ENCODE assay signal across 12 mouse cellular contexts in the genomic region with DNA sequence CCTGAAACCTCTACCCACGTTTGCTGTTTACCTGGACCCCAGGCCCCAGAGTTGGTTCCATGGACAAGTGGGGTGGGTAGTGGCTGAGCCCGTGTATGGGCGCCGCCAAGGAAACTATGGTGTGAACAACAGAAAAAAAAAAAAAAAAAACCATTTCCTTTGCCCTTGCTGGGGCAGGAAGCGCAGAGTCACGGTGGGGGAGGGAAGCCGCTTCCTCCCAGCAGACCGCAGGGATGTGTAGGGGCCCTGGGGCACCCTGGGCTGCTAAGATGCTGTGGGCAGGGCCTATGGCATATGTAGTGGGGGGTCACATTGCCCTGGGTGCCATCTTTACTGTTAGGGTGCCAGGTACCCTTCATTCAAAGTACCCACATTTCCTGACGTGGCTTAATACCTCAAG. TPM values are rescaled to one million over a fixed set of nuclear protein-coding genes. Genes with fewer than 3 reads are reported as not detected.
DNase-seq lines count a peak whose midpoint lies in the region; ATAC-seq and TF ChIP-seq lines count a peak whose summit lies in the region.
"Had no signal": no experiment of that assay in that cellular context is flagged by ENCODE, and none has a peak within 500 bp of the region (broad histone marks: within the 10 kb centered on the region; RNA-seq: fewer than 3 reads in every experiment).

No protein-coding gene starts in this region.

- no peak overlapping the region for H3K9ac ChIP-seq in heart, postnatal 0 days (replicated peaks; ENCODE audit: low read depth, low read length)
- no peak overlapping the region for H3K9ac ChIP-seq in hindbrain, embryonic 16.5 days (ENCODE audit: low read depth, low read length)
- H3K9ac ChIP-seq: lung, embryonic 14.5 days; neural tube, embryonic 13.5 days had no signal

- TF ChIP-seq CTCF in heart, postnatal 0 days (IDR thresholded peaks at IDR 0.05; ENCODE audit: low read depth): no peak

- no peak overlapping the region for H3K4me3 ChIP-seq in heart, postnatal 0 days (ENCODE audit: low read depth, low read length)
- no peak overlapping the region for H3K4me3 ChIP-seq in hindbrain, embryonic 16.5 days (ENCODE audit: low read length)
- H3K4me3 ChIP-seq: neural tube, embryonic 13.5 days had no signal

- no peaks in the 10 kb centered on the region for H3K9me3 ChIP-seq in heart, postnatal 0 days (replicated peaks; ENCODE audit: control insufficient read depth, low read length)
- H3K9me3 ChIP-seq in hindbrain, embryonic 16.5 days (ENCODE audit: control insufficient read depth, low read length): no peaks in the 10 kb centered on the region
- H3K9me3 ChIP-seq: neural tube, embryonic 13.5 days had no signal

- peaks cover 6% of the 10 kb centered on the region; the same call in 1 of the 2 replicates for H3K36me3 ChIP-seq in heart, postnatal 0 days (replicated peaks; ENCODE audit: control insufficient read depth, insufficient read depth, low read length)
- no peaks in the 10 kb centered on the region for H3K36me3 ChIP-seq in hindbrain, embryonic 16.5 days (ENCODE audit: control insufficient read depth, insufficient read depth, low read length)
- H3K36me3 ChIP-seq: neural tube, embryonic 13.5 days had no signal

- no peaks in the 10 kb centered on the region for H3K4me1 ChIP-seq in heart, postnatal 0 days (ENCODE audit: control insufficient read depth, insufficient read depth)
- peaks cover 5% of the 10 kb centered on the region for H3K4me1 ChIP-seq in hindbrain, embryonic 16.5 days (ENCODE audit: control insufficient read depth, insufficient read depth, low read depth, low read length)

- no peak for DNase-seq in heart, postnatal 0 days (ENCODE audit: low spot score)
- DNase-seq in heart, postnatal 10 days: no peak
- DNase-seq in liver: peak; percentile 59
- DNase-seq in thymus, postnatal 25 days: peak; percentile 89
- no peak for DNase-seq in cerebellum, adult 9-10 months
- DNase-seq in neural tube, embryonic 10.5 days (ENCODE audit: extremely low spot score, low spot score): no peak
- DNase-seq: adrenal gland, adult 2 months; cerebellum, postnatal 36 days; lung, embryonic 14.5 days had no signal

- no peak for TF ChIP-seq EP300 in heart, postnatal 0 days (IDR thresholded peaks at IDR 0.05; ENCODE audit: low read depth)

- H3K27ac ChIP-seq in heart, postnatal 0 days (ENCODE audit: low read depth): no peak overlapping the region
- H3K27ac ChIP-seq in hindbrain, embryonic 16.5 days (ENCODE audit: low read depth, low read length): no peak overlapping the region
- H3K27ac ChIP-seq: neural tube, embryonic 13.5 days had no signal

- H3K27me3 ChIP-seq in heart, postnatal 0 days (ENCODE audit: control insufficient read depth, insufficient read depth, low read length): no peaks in the 10 kb centered on the region
- no peaks in the 10 kb centered on the region for H3K27me3 ChIP-seq in hindbrain, embryonic 16.5 days (replicated peaks; ENCODE audit: control insufficient read depth, insufficient read depth, low read length)
- H3K27me3 ChIP-seq: neural tube, embryonic 13.5 days had no signal

- intact Hi-C loops in heart, postnatal 10 days (cut with DNase I): no loop called here

- ATAC-seq in heart, postnatal 0 days (ENCODE audit: insufficient read depth, low read depth): no peak
- peak; percentile 56 for ATAC-seq in megakaryocyte-erythroid progenitor cell, adult 5-6 weeks (replicated peaks; ENCODE audit: low FRiP score, low TSS enrichment, poor library complexity, severe bottlenecking)
- ATAC-seq in hindbrain, embryonic 16.5 days: no peak

- H3K4me2 ChIP-seq in heart, postnatal 0 days (ENCODE audit: low read depth, low read length): peak overlapping the region; percentile 32; the same call in 1 of the 2 replicates
- H3K4me2 ChIP-seq in hindbrain, embryonic 16.5 days (ENCODE audit: low read length): no peak overlapping the region
- H3K4me2 ChIP-seq: lung, embryonic 14.5 days; neural tube, embryonic 13.5 days had no signal

- WGBS in heart, postnatal 0 days: 72% methylated on average over 9 of the region's 9 CpGs
- WGBS in hindbrain, embryonic 16.5 days: 82% methylated on average over 9 of the region's 9 CpGs

RNA-seq across cellular contexts. Expression of a gene that starts 8.7 kb away (rescaled TPM):
- total RNA-seq in heart, postnatal 0 days (2014; rRNA removed; ENCODE audit: low replicate concordance): 11.5 and 12.9 TPM in 2 replicates
- 1.2 and 1.6 TPM in 2 replicates for polyA plus RNA-seq in heart, postnatal 0 days (2015; fragmentation: Nextera tagmentation; extraction: Ambion mirVana)
- 1 to 10 TPM; 8.3 to 8.7 TPM for total RNA-seq in heart, postnatal 10 days (2021)
- total RNA-seq in megakaryocyte-erythroid progenitor cell, adult 5-6 weeks (2014; fragmentation: Nextera tagmentation): 9.1 and 11.9 TPM in 2 replicates
- 3.7 and 6.8 TPM in 2 replicates for total RNA-seq in megakaryocyte-erythroid progenitor cell, adult 5-6 weeks (2017)
- 3.2 and 4.8 TPM in 2 replicates for polyA plus RNA-seq in hindbrain, embryonic 16.5 days (2015; fragmentation: Nextera tagmentation; extraction: Ambion mirVana)

RNA-seq across cellular contexts. Expression of a gene that starts 11.1 kb away (rescaled TPM):
- 52.9 and 95.9 TPM in 2 replicates for total RNA-seq in heart, postnatal 0 days (2014; rRNA removed; ENCODE audit: low replicate concordance)
- polyA plus RNA-seq in heart, postnatal 0 days (2015; fragmentation: Nextera tagmentation; extraction: Ambion mirVana): 134 and 143 TPM in 2 replicates
- 10 to 100 TPM; 69.6 to 78.9 TPM for total RNA-seq in heart, postnatal 10 days (2021)
- total RNA-seq in megakaryocyte-erythroid progenitor cell, adult 5-6 weeks (2014; fragmentation: Nextera tagmentation): 92.6 and 110 TPM in 2 replicates
- 70.8 and 132 TPM in 2 replicates for total RNA-seq in megakaryocyte-erythroid progenitor cell, adult 5-6 weeks (2017)
- polyA plus RNA-seq in hindbrain, embryonic 16.5 days (2015; fragmentation: Nextera tagmentation; extraction: Ambion mirVana): 88.5 and 101 TPM in 2 replicates

RNA-seq across cellular contexts. Expression of a gene that starts 21.0 kb away (rescaled TPM):
- total RNA-seq in heart, postnatal 0 days (2014; rRNA removed; ENCODE audit: low replicate concordance): 7.9 and 22.8 TPM in 2 replicates
- polyA plus RNA-seq in heart, postnatal 0 days (2015; fragmentation: Nextera tagmentation; extraction: Ambion mirVana): 10.4 and 11.5 TPM in 2 replicates
- 1 to 10 TPM; 2.2 to 2.3 TPM for total RNA-seq in heart, postnatal 10 days (2021)
- 2.1 TPM in 1 of 2 replicates, not detected in the other for total RNA-seq in megakaryocyte-erythroid progenitor cell, adult 5-6 weeks (2014; fragmentation: Nextera tagmentation)
- total RNA-seq in megakaryocyte-erythroid progenitor cell, adult 5-6 weeks (2017): 0.14 and 2.8 TPM in 2 replicates
- polyA plus RNA-seq in hindbrain, embryonic 16.5 days (2015; fragmentation: Nextera tagmentation; extraction: Ambion mirVana): 25.8 and 30.1 TPM in 2 replicates

Comparison
In these comparisons a context has a peak if more than half of its experiments do, and no peak if none do; other contexts are left out.
1. DNase-seq: peak in liver (single experiment) and thymus, postnatal 25 days (single experiment); none in heart, postnatal 0 days (single experiment), heart, postnatal 10 days (0 of 2), cerebellum, adult 9-10 months (single experiment) and neural tube, embryonic 10.5 days (single experiment).